Comparison of ENCODE assay signal across 7 mouse cellular contexts in the genomic region with DNA sequence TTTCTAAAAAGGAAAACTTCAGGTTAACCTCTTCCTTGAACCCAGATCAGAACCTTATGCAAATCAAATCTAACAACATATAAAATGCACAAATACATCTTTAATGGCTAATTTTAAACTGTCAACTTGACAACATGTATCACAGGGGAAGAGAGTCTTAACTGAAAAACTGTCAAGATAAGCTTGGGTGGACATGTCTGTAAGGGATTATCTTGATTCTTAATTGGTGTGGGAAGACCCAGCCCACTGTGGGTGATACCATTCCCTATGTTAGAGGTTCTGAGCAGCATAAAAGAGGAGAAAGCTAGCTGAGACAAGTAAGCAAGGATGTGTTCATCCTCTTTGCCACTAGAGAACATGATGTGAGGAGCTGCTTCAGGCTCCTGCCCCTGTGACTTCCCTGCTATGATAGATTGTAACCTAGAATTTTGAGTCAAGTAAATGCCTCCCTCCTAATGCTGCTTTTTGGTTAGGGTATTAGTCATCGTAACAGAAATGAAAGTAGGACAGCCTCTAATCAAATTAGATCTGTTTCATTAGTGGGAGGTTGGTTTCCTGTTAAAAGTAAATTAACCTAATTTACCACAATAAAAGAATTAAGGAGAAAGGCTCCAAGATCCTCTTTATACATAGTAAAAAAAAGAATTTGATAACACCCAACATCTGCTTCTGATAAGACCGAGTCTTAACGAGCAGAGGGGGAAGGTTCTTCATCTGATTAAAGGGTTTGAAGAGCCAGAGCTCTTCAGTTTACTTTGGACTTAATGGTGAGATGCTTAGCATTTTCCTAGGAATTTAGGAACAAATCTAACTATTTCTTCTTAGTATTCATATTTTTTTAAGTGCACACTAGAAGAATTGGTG.
"Had no signal": no experiment of that assay in that cellular context is flagged by ENCODE, and none has a peak within 500 bp of the region (broad histone marks: within the 10 kb centered on the region; RNA-seq: fewer than 3 reads in every experiment).

No protein-coding gene starts in this region.

- DNase-seq: kidney, adult 18-20 months; kidney, postnatal 14 days; lung, embryonic 14.5 days; lung, postnatal 14 days; thymus, postnatal 36 days had no signal

- ATAC-seq: liver, embryonic 12.5 days; midbrain, embryonic 16.5 days had no signal
